Mouse (Mus musculus) spleen, adult 2 months (tissue): Measurements from ENCODE around the gene Mmab. TPM values are rescaled to one million over a fixed set of nuclear protein-coding genes. Genes with fewer than 3 reads are reported as not detected.

ENCODE experiments used
- DNase-seq, 2 experiments: peaks; one replicate each; pipeline versions ENCODE4 v3.0.0 to v3.0.0-alpha.2; 2012 to 2021; ENCODE audit warnings: low spot score in 2 of 2, low read depth in 1 of 2
- H3K27ac ChIP-seq: fragments of 200-500 bp; 2 replicates; pipeline ENCODE4 v1.5.1; 2012; ENCODE audit warnings: low read length, inconsistent platforms; ENCODE audit not compliant: insufficient read depth
- H3K27me3 ChIP-seq: fragments of 200-500 bp; 2 replicates; pipeline ENCODE4 v1.6.1; 2012; ENCODE audit warnings: mild to moderate bottlenecking, moderate library complexity, low read length, inconsistent platforms; ENCODE audit not compliant: control insufficient read depth, insufficient read depth
- H3K36me3 ChIP-seq: fragments of 200-500 bp; 2 replicates; pipeline ENCODE4 v1.6.1; 2012; ENCODE audit warnings: mild to moderate bottlenecking, low read length, inconsistent platforms; ENCODE audit not compliant: control insufficient read depth, insufficient read depth
- H3K4me1 ChIP-seq: fragments of 200-500 bp; 2 replicates; pipeline ENCODE4 v1.6.1; 2011; ENCODE audit warnings: inconsistent platforms; ENCODE audit not compliant: control insufficient read depth, insufficient read depth, insufficient read length
- H3K4me3 ChIP-seq: fragments of 200-500 bp; 2 replicates; pipeline ENCODE4 v1.5.1; 2011; ENCODE audit warnings: mild to moderate bottlenecking, inconsistent platforms; ENCODE audit not compliant: insufficient read depth, insufficient read length; ENCODE audit errors: extremely low read depth
- CTCF ChIP-seq: fragments of 200-500 bp; IDR thresholded peaks from 2 replicates; pipeline ENCODE4 v1.5.1; 2011; ENCODE audit warnings: mild to moderate bottlenecking, inconsistent platforms; ENCODE audit not compliant: insufficient read depth, insufficient read length, insufficient replicate concordance; ENCODE audit errors: extremely low read depth
- POLR2A ChIP-seq: fragments of 200-500 bp; IDR thresholded peaks from 2 replicates; pipeline ENCODE4 v1.6.1; 2011; ENCODE audit warnings: low read depth, low read length, inconsistent platforms
- WGBS: fragments of 180-500 bp; shearing (Covaris S2); methylation state at CpG from one replicate; pipeline ENCODE4 v1.1.7; 2018; 5-methylcytosine and 5-hydroxymethylcytosine counted together
- polyA plus RNA-seq: library from polyadenylated mRNA; depleted of rRNA; stranded (reverse); fragments of >200 nt; gene quantifications from 2 replicates; pipeline ENCODE4 v1.2.3, GENCODE M21; 2012

Gene Mmab
- polyA plus RNA-seq, 1 experiment, result 8.6 TPM

DNA sequence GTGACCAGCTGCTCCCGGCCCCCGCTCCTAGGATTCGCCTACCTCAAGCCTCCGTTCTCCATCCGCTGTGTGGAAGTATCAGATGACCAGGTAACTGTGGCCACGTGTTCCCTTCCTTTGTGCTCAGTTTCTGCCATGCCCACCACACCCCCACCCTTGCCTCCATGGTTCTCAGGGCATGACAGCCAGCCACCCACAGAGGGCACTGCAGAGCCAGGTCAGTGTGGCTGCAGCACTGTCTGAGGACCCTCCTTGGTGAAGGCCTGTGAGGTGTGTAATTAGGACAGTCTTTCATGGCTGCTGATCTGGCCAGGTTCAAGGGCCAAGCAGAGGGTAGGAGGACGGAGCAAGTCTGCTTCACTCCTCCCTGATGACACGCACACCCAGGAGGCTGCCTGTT, 25.3 kb downstream of the Mmab start:
- TF ChIP-seq CTCF, result no peak
- Histone ChIP-seq H3K4me3 (no peak overlapping the region), H3K27ac (no peak overlapping the region), H3K4me1 (no peaks in the 10 kb centered on the region), H3K36me3 (peaks cover 36% of the 10 kb centered on the region), H3K27me3 (no peaks in the 10 kb centered on the region)
- 91% methylated on average over 8 of the region's 8 CpGs for WGBS
- no peak for DNase-seq

GRCm38 (mm10) chr5:114416855-114417254, 27.0 kb downstream of the Mmab start:
- Histone ChIP-seq H3K27ac (no peak overlapping the region), H3K4me3 (no peak overlapping the region), H3K4me1 (no peaks in the 10 kb centered on the region), H3K27me3 (no peaks in the 10 kb centered on the region), H3K36me3 (peaks cover 50% of the 10 kb centered on the region)
- TF ChIP-seq POLR2A (no peak), CTCF (no peak)
- DNase-seq, result no peak
- WGBS, result 65% methylated on average over 8 of the region's 8 CpGs

- no peak for DNase-seq
- H3K4me3 ChIP-seq, result no peak overlapping the region
- peaks cover 62% of the 10 kb centered on the region for H3K36me3 ChIP-seq
- no peaks in the 10 kb centered on the region for H3K4me1 ChIP-seq
- TF ChIP-seq CTCF (no peak), POLR2A (no peak)
- no peaks in the 10 kb centered on the region for H3K27me3 ChIP-seq
- WGBS, result 94% methylated on average over 5 of the region's 5 CpGs
- H3K27ac ChIP-seq, result no peak overlapping the region
These were observed 28.3 kb downstream of the Mmab start for GRCm38 (mm10) chr5:114415606-114416005.

- H3K4me1 ChIP-seq, result no peaks in the 10 kb centered on the region
- WGBS, result 91% methylated on average over 16 of the region's 16 CpGs
- no peak overlapping the region for H3K27ac ChIP-seq
- no peaks in the 10 kb centered on the region for H3K27me3 ChIP-seq
- no peak for TF ChIP-seq POLR2A
- TF ChIP-seq CTCF, result no peak
- no peak overlapping the region for H3K4me3 ChIP-seq
- peaks cover 65% of the 10 kb centered on the region for H3K36me3 ChIP-seq
- DNase-seq, result no peak
These were observed 30.7 kb downstream of the Mmab start for GRCm38 (mm10) chr5:114413067-114413735.

DNA sequence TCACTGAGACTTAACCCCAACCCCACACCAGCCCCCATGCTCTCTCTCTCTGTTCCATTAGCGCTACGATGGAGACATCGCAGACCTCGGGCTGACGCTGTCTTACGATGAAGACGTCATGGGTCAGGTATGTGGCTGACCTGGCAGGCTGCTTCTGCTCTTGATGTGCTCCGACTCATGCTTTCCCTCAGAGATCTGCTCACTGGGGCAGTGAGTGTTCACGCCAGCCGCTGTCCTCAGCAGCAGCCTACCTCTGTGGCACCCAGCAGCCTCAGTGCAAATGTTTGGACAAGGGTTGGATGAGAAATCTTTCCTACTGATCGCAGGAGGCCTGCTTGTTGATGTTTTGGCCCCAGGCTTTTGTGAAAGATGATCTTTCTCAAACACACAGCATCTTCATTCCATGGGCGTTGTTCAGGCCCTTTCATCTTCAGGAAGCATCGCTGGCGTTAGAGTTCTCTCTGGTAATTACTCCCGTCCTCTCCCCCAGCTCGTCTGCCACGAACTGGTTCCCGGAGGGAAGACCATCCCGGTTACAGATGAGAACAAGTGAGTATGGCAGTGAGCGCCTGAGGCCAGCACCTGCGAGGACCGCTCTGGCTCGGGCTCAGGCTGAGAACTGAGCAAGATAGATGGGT, 31.4 kb downstream of the Mmab start:
- TF ChIP-seq CTCF (no peak), POLR2A (no peak)
- Histone ChIP-seq H3K27ac (no peak overlapping the region), H3K27me3 (no peaks in the 10 kb centered on the region), H3K4me3 (no peak overlapping the region), H3K36me3 (peaks cover 71% of the 10 kb centered on the region), H3K4me1 (no peaks in the 10 kb centered on the region)
- no peak for DNase-seq
- 94% methylated on average over 23 of the region's 23 CpGs for WGBS

DNA sequence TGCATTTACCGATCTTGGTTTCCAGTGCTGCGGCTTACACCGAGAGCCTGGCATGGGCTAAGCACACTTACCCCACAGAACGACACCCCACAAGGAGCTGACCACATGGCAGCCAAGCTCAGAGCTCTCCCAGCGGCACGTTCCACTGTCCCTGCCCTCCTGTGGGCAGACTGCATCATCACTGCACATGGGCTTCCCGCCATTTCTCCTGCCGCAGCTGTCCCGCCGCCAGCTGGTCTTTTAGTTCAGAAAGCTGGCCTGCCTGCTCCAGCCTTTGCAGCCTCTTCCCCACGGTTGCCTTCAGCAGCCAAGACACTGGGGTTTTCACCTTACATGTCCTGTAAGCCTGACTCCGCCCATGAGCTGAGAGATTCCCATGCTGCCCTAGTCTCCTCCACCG, 33.4 kb downstream of the Mmab start:
- H3K27me3 ChIP-seq, result no peaks in the 10 kb centered on the region
- no peaks in the 10 kb centered on the region for H3K4me1 ChIP-seq
- H3K36me3 ChIP-seq, result peaks cover 77% of the 10 kb centered on the region
- TF ChIP-seq CTCF (no peak), POLR2A (no peak)
- no peak for DNase-seq
- 92% methylated on average over 13 of the region's 13 CpGs for WGBS
- H3K27ac ChIP-seq, result no peak overlapping the region
- no peak overlapping the region for H3K4me3 ChIP-seq

GRCm38 (mm10) chr5:114408846-114409245, 35.0 kb downstream of the Mmab start:
- H3K27ac ChIP-seq, result no peak overlapping the region
- H3K4me1 ChIP-seq, result no peaks in the 10 kb centered on the region
- H3K36me3 ChIP-seq, result peaks cover 87% of the 10 kb centered on the region
- WGBS, result 96% methylated on average over 11 of the region's 11 CpGs
- no peak overlapping the region for H3K4me3 ChIP-seq
- DNase-seq, result no peak
- TF ChIP-seq POLR2A, result no peak
- TF ChIP-seq CTCF, result no peak
- no peaks in the 10 kb centered on the region for H3K27me3 ChIP-seq
